Mouse (Mus musculus) MEL (cell line): ENCODE results near the gene Rpl6.
A peak's percentile ranks its signal among the peaks of the same experiment; 100 is the strongest.

Experiments used
- CTCF ChIP-seq, 3 experiments: IDR thresholded peaks in 2 of 3; conservative IDR thresholded peaks in 1 of 3; 2 replicates each; pipeline ENCODE4 v1.5.1; 2011 to 2012; ENCODE audit warnings: low read length in 3 of 3, low read depth in 2 of 3, mild to moderate bottlenecking in 2 of 3, improper control_type of control experiment in 1 of 3, inconsistent platforms in 1 of 3, mixed read lengths in 1 of 3, moderate library complexity in 1 of 3; ENCODE audit not compliant: control insufficient read depth in 1 of 3, insufficient read depth in 1 of 3, poor library complexity in 1 of 3, severe bottlenecking in 1 of 3
- HCFC1 ChIP-seq: IDR thresholded peaks from 2 replicates; pipeline ENCODE4 v1.6.1; 2012; ENCODE audit warnings: low read depth, mild to moderate bottlenecking, inconsistent platforms, low read length, improper control_type of control experiment, moderate library complexity
- MAFK ChIP-seq: IDR thresholded peaks from 2 replicates; pipeline ENCODE4 v1.6.1; 2011; ENCODE audit warnings: low read depth, mild to moderate bottlenecking, low read length, improper control_type of control experiment, borderline replicate concordance
- TBP ChIP-seq: IDR thresholded peaks from 2 replicates; pipeline ENCODE4 v1.8.0; 2011; ENCODE audit warnings: low read depth, low read length, improper control_type of control experiment

GRCm38 (mm10) chr5:121215380-121216125 is 11.3 kb downstream of the Rpl6 start:
- TF ChIP-seq HCFC1: 0 out of 2 replicates have a peak, but pooled peaks have one; percentile 37
- TF ChIP-seq TBP: peak; percentile 98
- TF ChIP-seq MAFK: peak; percentile 94
- peak; percentile 90 to 94 (median 92) for TF ChIP-seq CTCF (IDR thresholded peaks at IDR 0.05 in 2 of 3, conservative IDR thresholded peaks at IDR 0.05 in 1 of 3; ENCODE audit: control insufficient read depth in 1 of 3, insufficient read depth in 1 of 3, low read depth in 2 of 3, low read length in 3 of 3, poor library complexity in 1 of 3, severe bottlenecking in 1 of 3)
